Mouse (Mus musculus): ENCODE measurements around the gene Crispld2. TPM values are rescaled to one million over a fixed set of nuclear protein-coding genes. Genes with fewer than 3 reads are reported as not detected.
A peak's percentile ranks its signal among the peaks of the same experiment; 100 is the strongest.

Gene Crispld2
- total RNA-seq, 1 experiment from 2014 or later, result 11.5 TPM

DNA sequence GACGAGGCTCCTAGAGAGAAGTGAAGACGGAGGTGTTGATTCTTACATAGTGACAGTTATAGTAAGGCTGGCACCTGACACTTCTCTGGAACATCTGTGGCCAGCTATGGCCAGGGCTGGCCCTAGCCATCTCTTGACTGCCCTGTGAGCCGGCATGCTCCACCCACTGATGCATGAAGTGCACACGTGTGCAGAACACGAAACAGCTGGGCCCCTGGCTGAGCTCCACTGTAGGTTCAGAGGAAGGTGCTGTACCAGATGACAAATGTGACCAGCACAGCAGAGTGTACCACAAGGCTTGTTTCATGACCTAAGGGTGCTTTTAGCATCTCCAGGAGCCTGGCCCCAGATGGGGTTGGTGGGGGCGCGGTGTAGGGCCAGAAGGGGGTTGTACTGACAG, 1.9 kb downstream of the Crispld2 start:
- ATAC-seq (ENCODE audit: extremely low read depth, insufficient number of reproducible peaks, low FRiP score, poor library complexity, severe bottlenecking), result no peak

DNA sequence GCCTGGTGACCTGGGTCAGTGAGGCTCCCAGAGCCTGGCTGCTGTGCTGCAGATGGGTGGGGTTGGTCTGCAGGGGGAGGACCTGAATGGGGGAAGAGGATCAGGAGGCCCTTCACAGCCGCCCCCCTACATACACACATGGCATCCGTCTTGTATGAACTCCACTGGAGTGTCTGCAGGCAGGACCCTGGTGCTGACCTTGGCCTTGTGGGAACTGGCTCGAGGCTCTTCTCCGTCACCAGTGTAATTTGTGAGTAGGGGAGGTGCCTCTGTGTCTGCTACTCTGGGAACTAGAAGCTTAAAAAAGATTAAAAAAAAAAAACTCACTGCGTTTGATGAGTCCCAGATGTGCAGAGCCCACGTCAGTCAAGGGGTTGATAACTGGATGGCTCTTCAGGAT, 2.3 kb downstream of the Crispld2 start:
- no peak for ATAC-seq (ENCODE audit: extremely low read depth, insufficient number of reproducible peaks, low FRiP score, poor library complexity, severe bottlenecking)

DNA sequence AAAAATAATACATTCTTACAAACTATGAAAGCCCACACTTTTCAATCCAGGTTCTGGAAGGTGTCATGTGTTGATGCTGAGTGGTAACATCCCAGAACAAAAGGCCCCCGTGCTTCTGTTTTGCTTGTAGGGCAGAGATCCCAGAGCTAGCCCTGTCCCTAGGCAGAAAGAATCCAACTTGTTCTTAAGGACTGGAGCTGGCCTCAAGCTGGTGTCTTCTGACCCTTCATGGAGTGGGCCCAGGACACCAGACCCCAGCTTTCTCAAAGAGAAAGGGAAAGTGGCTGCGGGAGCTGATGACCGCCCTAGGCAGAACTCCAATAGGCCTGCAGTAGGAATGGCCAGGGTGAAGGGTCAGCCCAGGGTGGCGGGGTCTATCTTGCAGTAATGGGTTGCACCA, 5.0 kb downstream of the Crispld2 start:
- ATAC-seq (ENCODE audit: extremely low read depth, insufficient number of reproducible peaks, low FRiP score, poor library complexity, severe bottlenecking), result no peak

DNA sequence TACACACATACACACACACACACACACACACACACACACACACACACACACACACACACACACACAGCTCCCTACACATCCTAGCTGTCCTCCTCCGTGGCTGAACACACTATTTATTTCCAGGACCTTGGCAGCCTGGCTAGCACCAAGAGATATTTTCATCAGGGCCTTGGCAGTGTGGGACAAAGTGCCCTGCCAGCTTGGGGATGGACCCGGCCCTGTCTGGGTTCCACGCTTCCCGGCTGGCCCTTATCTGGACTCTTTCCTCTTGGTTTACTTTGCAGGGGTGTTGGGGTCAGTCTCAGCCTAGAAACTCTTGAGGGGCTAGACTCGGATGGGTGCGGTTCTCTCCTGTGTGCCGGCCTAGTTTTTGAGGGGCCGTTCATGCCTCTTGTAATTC, 8.2 kb downstream of the Crispld2 start:
- no peak for ATAC-seq (ENCODE audit: extremely low read depth, insufficient number of reproducible peaks, low FRiP score, poor library complexity, severe bottlenecking)

DNA sequence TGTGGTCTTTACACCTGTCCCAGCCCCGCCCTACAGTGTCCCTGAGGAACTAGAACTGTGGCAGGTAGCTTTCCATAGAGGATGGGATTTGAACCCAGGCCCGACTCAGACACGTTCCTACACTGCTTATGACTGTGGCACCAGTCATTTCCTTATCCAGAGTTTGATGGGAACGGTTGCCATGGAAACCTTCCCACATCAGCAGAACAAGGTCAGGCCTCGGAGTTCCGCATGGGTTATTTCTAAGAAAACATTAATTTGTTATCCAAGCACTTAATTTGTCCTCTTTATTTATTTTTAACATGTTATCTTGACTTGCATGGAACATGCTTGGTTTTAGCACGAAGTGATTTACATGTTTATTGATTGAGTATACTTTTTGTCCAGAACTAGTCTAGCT, 9.5 kb downstream of the Crispld2 start:
- no peak for ATAC-seq (ENCODE audit: extremely low read depth, insufficient number of reproducible peaks, low FRiP score, poor library complexity, severe bottlenecking)

DNA sequence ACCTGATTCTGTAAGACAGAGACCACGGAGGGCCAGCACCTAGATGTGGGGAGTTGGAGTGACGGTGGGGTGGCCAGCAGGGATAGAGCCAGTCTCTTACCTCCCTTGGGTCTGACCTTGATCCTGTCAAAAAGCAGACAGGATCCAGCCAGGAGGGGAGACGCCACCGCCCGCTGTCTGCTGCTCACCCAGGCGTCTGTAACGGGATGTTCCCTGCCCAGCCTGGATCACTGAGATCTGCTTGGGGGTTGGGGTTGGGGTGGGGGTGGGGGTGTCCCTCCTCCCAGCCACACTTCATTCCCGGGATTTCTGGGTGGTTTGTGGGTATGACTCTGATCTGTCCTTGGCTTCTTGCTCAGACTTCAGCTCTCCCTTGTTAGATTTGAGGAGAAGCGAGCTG, 10.1 kb downstream of the Crispld2 start:
- no peak for ATAC-seq (ENCODE audit: extremely low read depth, insufficient number of reproducible peaks, low FRiP score, poor library complexity, severe bottlenecking)

DNA sequence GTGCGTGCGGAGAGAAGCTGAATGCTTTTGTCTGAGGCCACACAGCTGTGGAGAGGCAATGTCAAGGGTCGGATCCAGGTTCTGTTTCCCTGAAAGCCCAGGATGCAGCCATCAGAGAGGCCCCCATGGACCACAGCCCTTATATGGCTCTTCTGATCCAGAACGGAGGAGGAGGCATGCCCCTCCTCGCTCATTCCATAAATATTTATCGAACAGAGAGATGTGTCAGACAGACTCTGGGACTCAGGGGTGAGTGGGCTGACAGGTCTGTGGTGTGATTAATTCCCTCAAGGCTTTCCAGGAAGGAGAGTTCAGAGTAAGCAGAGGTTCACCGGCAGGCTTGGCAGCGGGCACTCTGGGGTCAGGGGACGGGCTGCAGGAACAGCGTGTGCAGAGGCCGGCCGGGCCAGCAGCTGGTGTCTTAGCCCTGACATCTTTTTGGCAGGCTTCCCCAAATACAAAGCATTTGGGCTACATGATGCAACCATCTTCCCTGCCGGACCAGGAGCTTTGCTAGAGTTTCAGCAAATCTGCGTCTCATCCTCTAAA, 12.0 kb downstream of the Crispld2 start:
- no peak for ATAC-seq (ENCODE audit: extremely low read depth, insufficient number of reproducible peaks, low FRiP score, poor library complexity, severe bottlenecking)

DNA sequence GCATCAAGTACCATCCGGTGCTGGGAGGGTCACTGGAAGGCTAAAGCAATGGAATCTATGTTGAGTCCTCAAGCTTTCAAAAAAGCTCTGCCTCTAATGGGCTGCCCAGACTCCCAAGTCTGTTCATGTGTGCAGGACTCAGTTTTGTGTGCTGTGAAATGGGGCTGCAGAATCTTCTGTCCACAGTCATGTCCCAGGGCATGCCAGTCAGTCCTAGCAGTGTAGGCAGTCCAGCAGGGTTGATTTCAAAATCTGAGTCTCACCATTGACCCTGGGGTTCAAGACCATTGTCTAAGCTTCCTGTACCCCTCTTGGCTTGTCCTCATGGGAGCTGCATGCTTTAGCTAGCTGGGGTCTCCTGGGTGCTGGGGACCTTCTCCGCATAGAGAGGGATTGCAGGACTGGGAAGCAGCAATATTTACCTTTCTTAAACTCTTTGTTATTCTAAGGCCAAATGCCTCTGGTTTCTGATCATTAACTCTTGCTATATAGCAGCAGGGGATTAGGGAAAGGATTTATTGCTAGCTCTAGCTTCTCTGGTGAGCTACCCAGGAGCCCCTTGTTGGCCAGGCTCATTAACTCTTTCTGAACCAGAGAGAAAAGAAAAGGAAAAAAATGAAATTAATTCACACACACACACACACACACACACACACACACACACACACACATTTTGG, 12.6 kb downstream of the Crispld2 start:
- no peak for ATAC-seq (ENCODE audit: extremely low read depth, insufficient number of reproducible peaks, low FRiP score, poor library complexity, severe bottlenecking)

DNA sequence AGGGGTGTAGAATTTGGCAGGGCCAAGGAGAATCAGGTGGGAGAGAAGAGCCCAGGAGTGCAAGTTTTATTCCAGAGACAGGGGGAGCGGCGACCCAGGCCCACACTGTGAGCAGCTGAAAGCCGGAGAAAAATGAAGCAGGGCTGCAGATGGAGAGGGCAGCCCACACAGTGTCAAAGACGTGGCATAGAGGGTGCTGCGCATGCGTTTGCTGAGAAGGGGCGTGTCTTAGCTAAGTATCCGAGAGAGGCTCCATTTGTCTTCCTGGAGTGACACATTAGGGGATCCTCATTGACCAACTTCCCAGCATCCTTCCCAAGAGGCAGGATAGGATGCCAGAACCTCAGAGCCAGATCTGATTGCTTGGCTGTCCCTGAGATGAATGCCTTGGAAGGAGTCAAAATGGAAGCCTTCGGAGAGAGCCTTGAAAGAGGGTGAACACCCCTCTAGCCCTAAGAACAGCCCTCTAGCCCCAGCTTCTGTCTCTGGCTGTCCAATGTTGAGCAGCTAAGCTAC, 14.5 kb downstream of the Crispld2 start:
- ATAC-seq (ENCODE audit: extremely low read depth, insufficient number of reproducible peaks, low FRiP score, poor library complexity, severe bottlenecking), result no peak

DNA sequence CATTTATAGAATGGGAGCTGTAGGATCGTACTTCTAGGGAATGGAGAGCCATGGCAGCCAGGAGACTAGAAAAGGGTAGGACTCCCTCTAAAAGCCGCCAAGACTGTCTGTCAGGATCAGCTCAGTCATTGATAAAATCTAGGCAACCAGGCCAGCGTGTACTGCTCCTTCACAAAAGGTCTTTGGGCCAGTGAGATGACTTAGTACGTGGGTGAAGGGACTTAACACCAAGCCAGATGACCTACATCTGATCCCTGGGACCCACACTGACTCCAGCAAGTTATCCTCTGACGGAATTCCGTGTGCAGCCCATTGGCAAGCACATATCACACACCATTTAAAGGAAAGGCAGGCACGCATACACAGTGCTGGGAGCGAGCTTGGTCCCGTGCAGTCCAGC, 14.9 kb downstream of the Crispld2 start:
- ATAC-seq (ENCODE audit: extremely low read depth, insufficient number of reproducible peaks, low FRiP score, poor library complexity, severe bottlenecking), result no peak

DNA sequence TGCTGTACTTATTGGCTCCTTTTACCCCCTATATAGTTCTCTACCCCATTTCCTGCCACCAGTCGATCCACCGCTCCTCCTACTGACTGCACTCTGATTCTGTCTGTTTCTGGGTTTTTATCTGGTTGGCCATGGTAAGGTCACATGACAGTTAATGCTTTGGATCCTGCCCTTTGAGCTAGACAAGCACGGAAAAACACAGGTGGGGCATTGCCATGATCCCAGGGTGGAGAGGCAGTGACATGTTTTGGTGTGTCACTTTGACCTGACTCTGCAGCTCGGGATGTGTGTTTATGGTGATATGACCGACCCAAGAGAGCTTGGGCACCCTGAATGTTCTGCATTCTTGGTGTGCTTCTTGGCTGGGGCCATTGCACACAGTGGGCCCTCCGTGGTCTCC, 17.0 kb downstream of the Crispld2 start:
- ATAC-seq (ENCODE audit: extremely low read depth, insufficient number of reproducible peaks, low FRiP score, poor library complexity, severe bottlenecking), result no peak

DNA sequence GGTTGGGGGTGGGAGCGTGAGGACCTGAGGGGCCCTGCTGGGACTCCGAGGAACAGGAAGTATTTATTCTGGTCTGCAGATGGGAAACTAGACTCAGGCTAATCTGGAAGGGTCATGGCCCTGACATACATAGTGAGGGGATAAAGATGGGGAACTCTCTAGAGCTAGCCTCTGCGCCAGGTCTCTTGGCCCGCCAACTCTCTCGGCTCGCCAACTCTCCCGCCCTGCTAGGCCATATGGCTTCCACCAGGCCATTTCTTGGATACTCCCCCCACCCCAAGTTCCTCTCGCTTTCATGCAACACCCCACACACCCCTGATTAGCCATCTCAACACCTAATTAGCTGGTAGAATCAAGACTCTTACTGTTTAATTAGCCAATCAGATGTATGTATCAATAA, 20.3 kb downstream of the Crispld2 start:
- ATAC-seq (ENCODE audit: extremely low read depth, insufficient number of reproducible peaks, low FRiP score, poor library complexity, severe bottlenecking), result no peak

DNA sequence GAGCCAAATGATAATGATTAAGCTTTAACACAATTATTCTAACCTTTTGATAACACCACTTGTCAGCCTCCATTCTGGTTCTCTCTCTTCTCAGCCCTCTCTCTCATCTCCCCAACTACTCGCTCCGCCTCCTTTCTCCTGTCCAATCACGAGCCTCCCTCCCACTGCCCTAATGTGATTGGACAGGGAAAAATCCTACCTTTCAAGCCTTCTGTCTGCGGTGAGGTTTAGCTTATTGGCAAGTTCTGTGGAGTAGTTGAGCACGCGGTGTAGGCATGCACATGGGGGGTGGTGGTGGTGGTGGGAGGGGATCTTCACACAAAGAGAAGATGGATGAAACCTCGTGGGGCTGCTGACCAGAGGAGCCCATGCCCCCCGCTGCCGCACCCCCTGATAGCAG, 20.7 kb downstream of the Crispld2 start:
- no peak for ATAC-seq (ENCODE audit: extremely low read depth, insufficient number of reproducible peaks, low FRiP score, poor library complexity, severe bottlenecking)

DNA sequence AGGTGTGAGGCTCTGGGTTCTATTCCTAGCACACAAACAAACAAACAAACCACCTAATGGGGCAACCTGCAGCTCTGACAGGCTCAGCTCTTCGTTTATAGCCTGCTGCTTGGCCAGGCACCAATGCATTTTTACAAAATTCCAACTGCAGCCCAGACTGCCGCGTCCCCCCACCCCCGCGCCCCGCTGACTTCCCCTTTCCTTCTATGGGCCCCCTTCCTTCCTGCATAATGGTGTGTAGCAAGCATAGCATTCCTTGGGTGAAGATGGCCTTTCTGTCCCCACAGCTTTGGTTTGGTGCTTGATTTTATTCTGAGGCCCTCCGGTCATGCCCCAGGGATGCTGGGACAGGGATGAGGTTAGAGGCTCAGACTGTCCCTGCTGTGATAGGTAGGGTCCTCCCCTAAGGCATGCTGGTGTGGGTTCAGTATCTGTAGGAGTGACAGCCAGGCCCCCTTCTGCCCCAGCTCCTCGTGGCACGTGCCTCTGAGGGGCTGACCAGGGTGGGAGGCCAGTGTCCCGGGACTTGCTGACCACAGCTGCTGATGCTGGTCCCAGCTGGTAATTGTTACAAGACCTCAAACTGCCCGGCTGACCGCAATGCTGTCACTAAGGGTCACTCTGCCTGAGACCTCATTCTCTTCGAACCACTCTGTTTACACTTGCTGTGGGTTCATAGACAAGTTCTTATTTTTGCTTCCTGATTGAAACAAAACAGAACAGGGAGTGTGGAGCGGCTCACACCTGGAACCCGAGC, 22.2 kb downstream of the Crispld2 start:
- no peak for ATAC-seq (ENCODE audit: extremely low read depth, insufficient number of reproducible peaks, low FRiP score, poor library complexity, severe bottlenecking)

DNA sequence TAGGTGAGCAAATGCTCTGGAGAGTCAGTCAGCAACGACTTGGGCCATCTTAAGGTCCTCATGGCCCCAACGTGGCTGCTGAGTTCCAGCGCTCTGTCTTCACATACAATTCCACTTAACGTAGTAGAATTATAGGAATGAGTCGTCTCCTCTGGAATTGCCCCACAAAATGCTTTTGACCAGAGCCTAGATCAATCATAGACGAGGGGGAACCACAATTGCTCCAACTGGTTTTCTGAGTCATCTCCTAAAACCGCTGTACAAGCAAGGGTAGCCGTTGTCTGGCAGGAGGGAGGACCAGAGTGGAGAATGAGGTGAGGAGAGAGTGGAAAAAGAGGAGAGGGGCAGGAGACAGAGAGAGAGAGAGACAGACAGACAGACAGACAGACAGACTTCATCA, 23.7 kb downstream of the Crispld2 start:
- ATAC-seq (ENCODE audit: extremely low read depth, insufficient number of reproducible peaks, low FRiP score, poor library complexity, severe bottlenecking), result no peak

DNA sequence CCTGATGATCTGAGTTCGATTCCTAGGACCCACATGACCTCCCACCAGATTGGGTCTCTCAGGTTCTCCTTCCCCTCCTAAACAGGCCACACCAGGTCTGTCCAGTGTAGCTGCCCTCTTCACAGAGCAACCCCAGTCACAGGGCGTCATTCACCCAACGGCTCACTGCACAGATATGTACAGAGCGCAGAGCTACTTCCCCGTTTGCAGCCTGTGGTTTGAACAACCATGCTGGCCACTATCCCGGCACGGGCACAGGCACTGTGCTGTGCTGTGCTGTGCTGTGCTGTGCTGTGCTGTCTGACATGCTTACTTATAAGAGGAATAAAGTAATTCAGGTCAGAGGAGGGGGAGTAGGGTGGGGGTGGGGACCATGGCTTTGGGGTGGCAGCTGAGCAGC, 24.2 kb downstream of the Crispld2 start:
- ATAC-seq (ENCODE audit: extremely low read depth, insufficient number of reproducible peaks, low FRiP score, poor library complexity, severe bottlenecking), result peak; percentile 59

DNA sequence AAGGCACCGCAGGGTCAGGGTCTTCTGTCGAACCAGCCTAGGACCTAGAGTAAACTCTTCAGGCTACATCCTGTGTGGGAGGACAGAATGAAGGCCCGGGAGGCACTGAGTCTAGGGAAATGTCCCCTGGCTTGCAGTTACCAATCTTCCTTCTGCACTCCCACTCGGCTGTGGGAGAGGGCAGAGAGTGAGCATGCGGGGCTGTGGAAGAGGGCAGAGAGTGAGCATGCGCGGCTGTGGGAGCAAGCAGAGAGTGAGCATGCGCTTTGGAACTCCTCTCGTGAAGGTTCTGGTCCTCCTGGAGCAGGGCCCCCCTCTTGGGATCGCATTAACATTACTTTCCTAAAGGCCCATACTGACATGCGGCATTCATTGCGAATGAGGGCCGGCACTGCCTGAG, 25.1 kb downstream of the Crispld2 start:
- no peak for ATAC-seq (ENCODE audit: extremely low read depth, insufficient number of reproducible peaks, low FRiP score, poor library complexity, severe bottlenecking)

DNA sequence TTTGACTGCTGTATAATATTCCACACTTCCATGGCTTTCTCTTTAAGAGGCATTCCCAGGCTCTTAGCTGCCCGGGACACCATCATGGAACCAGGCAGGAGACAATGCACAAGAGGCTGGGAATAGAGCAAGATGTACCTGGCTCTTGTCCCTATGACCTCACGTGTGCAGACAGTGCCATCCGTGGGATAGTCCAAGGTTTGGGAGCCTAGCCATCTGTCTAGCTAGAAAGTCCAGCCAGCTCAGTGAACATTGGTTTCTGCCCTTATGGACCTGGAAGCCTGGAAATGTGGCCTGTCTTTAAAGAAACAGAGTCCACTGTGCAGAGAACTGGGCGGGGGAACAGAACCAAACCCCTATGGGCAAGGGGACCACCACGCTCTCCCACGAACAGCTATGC, 25.5 kb downstream of the Crispld2 start:
- ATAC-seq (ENCODE audit: extremely low read depth, insufficient number of reproducible peaks, low FRiP score, poor library complexity, severe bottlenecking), result no peak

DNA sequence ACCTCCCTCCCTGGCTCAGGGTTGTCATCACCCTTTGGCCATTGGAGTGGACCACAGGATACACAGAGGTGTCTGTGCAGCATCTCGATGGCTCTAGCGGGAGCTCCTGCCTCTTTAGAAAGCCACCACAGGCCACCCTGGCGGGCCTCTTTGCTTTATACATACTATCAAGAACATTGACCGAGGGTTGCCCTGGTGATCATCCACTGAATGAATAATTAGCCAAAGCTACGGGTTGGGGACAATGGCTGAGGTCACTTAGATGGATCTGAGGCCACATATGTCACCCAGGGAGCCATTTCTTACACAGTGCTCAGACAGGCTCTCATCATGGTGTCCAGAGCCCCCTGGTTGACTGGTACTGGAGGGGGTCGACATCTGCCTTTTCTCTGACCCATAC, 26.1 kb downstream of the Crispld2 start:
- ATAC-seq (ENCODE audit: extremely low read depth, insufficient number of reproducible peaks, low FRiP score, poor library complexity, severe bottlenecking), result no peak

DNA sequence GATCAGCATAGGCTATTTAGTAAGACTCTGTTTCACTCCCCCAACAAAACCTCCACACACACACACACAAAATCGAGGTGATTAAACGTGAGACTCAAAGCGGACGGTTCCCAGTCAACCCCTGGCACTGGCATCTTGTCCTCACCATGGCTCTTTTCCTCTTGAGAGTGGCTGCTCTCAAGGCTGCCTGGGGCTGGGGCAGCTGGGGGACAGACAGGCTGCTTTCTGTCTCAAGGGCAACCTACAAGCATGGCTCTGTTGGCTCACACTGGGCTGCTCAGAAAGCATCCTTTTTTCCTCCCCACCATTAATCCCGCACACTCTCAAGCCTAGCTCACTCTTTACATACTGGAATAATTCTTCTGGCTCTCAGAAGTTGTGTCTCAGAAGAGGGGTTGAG, 27.1 kb downstream of the Crispld2 start:
- no peak for ATAC-seq (ENCODE audit: extremely low read depth, insufficient number of reproducible peaks, low FRiP score, poor library complexity, severe bottlenecking)

All from neutrophil, adult 5-6 weeks (primary cell).